Mouse (Mus musculus) erythroblast, embryonic 14.5 days (primary cell): ENCODE results near the gene Kctd18. TPM values are rescaled to one million over a fixed set of nuclear protein-coding genes. Genes with fewer than 3 reads are reported as not detected.

Experiments used
- H3K27me3 ChIP-seq: 2 replicates; pipeline ENCODE4 v1.6.1; 2012; ENCODE audit warnings: inconsistent platforms; ENCODE audit not compliant: control insufficient read depth
- H3K36me3 ChIP-seq: 2 replicates; pipeline ENCODE4 v1.6.1; 2012; ENCODE audit warnings: mild to moderate bottlenecking, inconsistent platforms; ENCODE audit not compliant: control insufficient read depth
- H3K4me1 ChIP-seq: 2 replicates; pipeline ENCODE4 v1.6.1; 2012; ENCODE audit warnings: inconsistent platforms; ENCODE audit not compliant: control insufficient read depth
- H3K4me3 ChIP-seq: replicated peaks from 2 replicates; pipeline ENCODE3; 2012; ENCODE audit warnings: moderate library complexity, mild to moderate bottlenecking, inconsistent platforms
- H3K9me3 ChIP-seq: 2 replicates; pipeline ENCODE4 v1.6.1; 2012; ENCODE audit warnings: low read length, inconsistent platforms, mixed read lengths; ENCODE audit not compliant: control insufficient read depth
- GATA1 ChIP-seq: IDR thresholded peaks from 2 replicates; pipeline ENCODE4 v1.6.1; 2012; ENCODE audit warnings: low read length, inconsistent platforms, mixed read lengths
- TAL1 ChIP-seq: IDR thresholded peaks from 3 replicates; pipeline ENCODE4 v1.6.1; 2012; ENCODE audit warnings: low read length, inconsistent platforms, mixed read lengths
- polyA plus RNA-seq: library from polyadenylated mRNA; stranded (reverse); fragments of >175 nt; gene quantifications from 2 replicates; pipeline ENCODE4 v1.2.3, GENCODE M21; 2012

The Kctd18 gene
- polyA plus RNA-seq, 1 experiment = 0.28 TPM

DNA sequence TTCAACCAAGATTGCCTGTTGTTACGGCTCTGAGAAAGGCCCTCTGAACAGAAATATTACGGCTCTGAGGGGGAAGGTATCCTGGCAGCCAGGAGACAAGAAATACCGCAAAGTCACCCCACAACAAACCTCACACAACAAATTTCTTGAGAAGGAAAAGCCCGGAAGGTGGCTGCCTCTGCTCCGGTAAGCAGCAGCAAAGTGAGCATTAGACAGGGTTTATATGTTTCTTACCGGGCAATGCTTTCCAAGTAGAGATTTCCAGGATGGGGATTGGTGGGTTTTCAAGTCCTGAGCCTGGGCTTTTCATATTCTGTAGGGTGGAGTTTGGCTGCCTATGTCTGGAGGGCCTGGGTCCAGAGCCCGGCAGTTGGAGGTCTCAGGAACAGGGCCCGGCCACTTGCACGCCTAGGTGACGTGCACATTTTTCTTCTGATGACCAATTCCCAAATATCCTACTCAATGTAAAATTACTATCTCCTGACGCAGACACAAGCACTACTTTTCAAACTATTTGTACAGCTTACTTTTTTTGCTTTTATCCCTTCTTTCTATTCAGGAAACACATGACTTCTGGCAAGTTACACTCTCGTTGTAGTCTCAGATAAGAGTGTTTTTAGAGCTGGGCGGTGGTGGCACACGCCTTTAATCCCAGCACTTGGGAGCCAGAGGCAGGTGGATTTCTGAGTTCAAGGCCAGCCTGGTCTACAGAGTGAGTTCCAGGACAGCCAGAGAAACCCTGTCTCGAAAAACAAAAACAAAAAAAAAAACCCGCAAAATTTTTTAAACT is 65.0 kb downstream of the Kctd18 start:
- Histone ChIP-seq H3K4me3 (no peak overlapping the region), H3K27me3 (no peaks in the 10 kb centered on the region), H3K36me3 (peaks cover 8% of the 10 kb centered on the region), H3K4me1 (no peaks in the 10 kb centered on the region), H3K9me3 (no peaks in the 10 kb centered on the region)
- TF ChIP-seq GATA1 = no peak
- no peak for TF ChIP-seq TAL1

DNA sequence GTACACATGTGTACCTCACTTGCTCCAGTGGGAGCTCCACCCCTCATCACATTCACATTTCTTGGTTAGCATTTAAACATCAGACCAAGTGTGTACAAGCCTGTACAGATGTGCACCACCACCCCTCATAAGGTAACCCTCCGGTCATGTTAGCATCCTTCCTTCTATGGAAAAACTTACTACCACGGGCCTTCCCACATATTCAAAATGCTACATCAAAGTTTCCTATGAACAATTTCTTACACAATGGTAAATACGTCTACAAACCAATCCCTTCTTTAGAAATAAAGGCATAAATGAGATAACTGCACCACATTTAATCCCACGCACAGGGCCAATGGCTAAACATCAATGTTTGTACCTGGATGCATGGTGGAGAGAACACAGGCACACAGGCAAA is 66.2 kb downstream of the Kctd18 start:
- Histone ChIP-seq H3K9me3 (no peaks in the 10 kb centered on the region), H3K36me3 (peaks cover 8% of the 10 kb centered on the region), H3K4me1 (no peaks in the 10 kb centered on the region), H3K4me3 (no peak overlapping the region), H3K27me3 (no peaks in the 10 kb centered on the region)
- TF ChIP-seq GATA1 (no peak), TAL1 (no peak)

DNA sequence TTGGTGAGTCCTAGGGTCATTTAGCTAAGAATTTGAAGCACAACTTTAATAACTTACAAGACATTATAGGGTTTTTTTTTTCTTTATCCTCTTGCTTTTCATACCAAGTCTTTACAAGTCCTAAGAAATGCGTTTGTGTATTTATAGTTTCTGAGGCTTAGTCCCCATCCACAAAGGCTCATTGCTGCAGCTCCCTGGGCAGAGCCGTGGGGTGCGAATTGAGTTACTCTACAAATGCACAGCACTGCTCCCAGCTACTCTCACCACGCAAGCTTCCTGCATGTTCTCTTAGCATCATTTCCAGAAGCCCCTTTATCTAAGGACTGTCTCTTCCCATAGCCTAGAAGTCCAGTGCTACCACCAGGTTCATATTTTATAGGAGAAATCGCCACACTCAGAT is 69.0 kb downstream of the Kctd18 start:
- Histone ChIP-seq H3K9me3 (no peaks in the 10 kb centered on the region), H3K4me1 (no peaks in the 10 kb centered on the region), H3K27me3 (no peaks in the 10 kb centered on the region), H3K36me3 (peaks cover 2% of the 10 kb centered on the region; the same call in 1 of the 2 replicates), H3K4me3 (no peak overlapping the region)
- TF ChIP-seq GATA1 (no peak), TAL1 (no peak)

- TF ChIP-seq GATA1 = no peak
- no peak for TF ChIP-seq TAL1
These were observed 69.6 kb downstream of the Kctd18 start for GRCm38 (mm10) chr1:57949195-57949594.

GRCm38 (mm10) chr1:57947552-57948347 is 71.0 kb downstream of the Kctd18 start:
- Histone ChIP-seq H3K36me3 (peaks cover 2% of the 10 kb centered on the region; the same call in 1 of the 2 replicates), H3K4me1 (no peaks in the 10 kb centered on the region), H3K9me3 (no peaks in the 10 kb centered on the region), H3K4me3 (no peak overlapping the region), H3K27me3 (no peaks in the 10 kb centered on the region)
- TF ChIP-seq TAL1 = no peak
- no peak for TF ChIP-seq GATA1

More at GRCm38 (mm10) chr1:57949195-57949594, 69.6 kb downstream of the Kctd18 start:
- Histone ChIP-seq H3K27me3 (no peaks in the 10 kb centered on the region), H3K9me3 (no peaks in the 10 kb centered on the region), H3K4me3 (no peak overlapping the region), H3K4me1 (no peaks in the 10 kb centered on the region), H3K36me3 (no peaks in the 10 kb centered on the region; the same call in 1 of the 2 replicates)

DNA sequence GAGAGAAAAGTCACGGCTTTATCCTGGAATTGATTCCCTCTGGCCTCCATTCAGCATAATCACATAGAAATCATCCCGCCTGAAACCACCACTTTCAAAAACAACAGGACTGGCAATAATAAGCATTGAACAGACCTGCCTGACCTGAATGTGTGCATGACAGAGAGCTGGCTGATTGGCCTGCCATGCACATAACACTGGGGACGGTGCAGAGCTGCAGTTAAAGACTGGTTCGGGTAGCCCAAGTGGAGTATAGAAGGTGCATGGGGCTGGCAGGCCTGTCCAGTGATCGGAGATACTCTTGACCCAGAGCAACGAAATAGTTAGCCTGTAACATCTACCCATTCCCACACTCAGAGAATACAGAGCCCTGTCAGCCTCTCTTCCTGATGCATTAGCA is 76.5 kb downstream of the Kctd18 start:
- no peaks in the 10 kb centered on the region for H3K4me1 ChIP-seq
- H3K27me3 ChIP-seq = no peaks in the 10 kb centered on the region
- peaks cover 2% of the 10 kb centered on the region; the same call in 1 of the 2 replicates for H3K36me3 ChIP-seq
- no peak overlapping the region for H3K4me3 ChIP-seq
- no peak for TF ChIP-seq GATA1
- TF ChIP-seq TAL1 = no peak
- no peaks in the 10 kb centered on the region for H3K9me3 ChIP-seq

- no peaks in the 10 kb centered on the region for H3K27me3 ChIP-seq
- H3K4me1 ChIP-seq = no peaks in the 10 kb centered on the region
- H3K9me3 ChIP-seq = no peaks in the 10 kb centered on the region
- TF ChIP-seq GATA1 = no peak
- no peak for TF ChIP-seq TAL1
- peaks cover 2% of the 10 kb centered on the region; the same call in 1 of the 2 replicates for H3K36me3 ChIP-seq
- no peak overlapping the region for H3K4me3 ChIP-seq
These were observed 77.0 kb downstream of the Kctd18 start for GRCm38 (mm10) chr1:57941734-57942133.

GRCm38 (mm10) chr1:57941095-57941494 is 77.7 kb downstream of the Kctd18 start:
- Histone ChIP-seq H3K9me3 (no peaks in the 10 kb centered on the region), H3K4me3 (no peak overlapping the region), H3K36me3 (peaks cover 2% of the 10 kb centered on the region; the same call in 1 of the 2 replicates), H3K27me3 (no peaks in the 10 kb centered on the region), H3K4me1 (no peaks in the 10 kb centered on the region)
- TF ChIP-seq GATA1 (no peak), TAL1 (no peak)

GRCm38 (mm10) chr1:57940691-57941090 is 78.1 kb downstream of the Kctd18 start:
- TF ChIP-seq TAL1 (no peak), GATA1 (no peak)
- no peaks in the 10 kb centered on the region for H3K9me3 ChIP-seq
- H3K36me3 ChIP-seq = peaks cover 2% of the 10 kb centered on the region; the same call in 1 of the 2 replicates
- no peaks in the 10 kb centered on the region for H3K27me3 ChIP-seq
- no peak overlapping the region for H3K4me3 ChIP-seq
- H3K4me1 ChIP-seq = no peaks in the 10 kb centered on the region
